Mouse (Mus musculus) thymus, postnatal 4 days (tissue): ENCODE results near the gene Rbbp9.

Experiments used
- DNase-seq: peaks from one replicate; pipeline ENCODE4 v3.0.0; 2021

Rbbp9 gene

GRCm38 (mm10) chr2:144550529-144550928 lies at the start of gene Rbbp9:
Rbbp9 (minus strand) TSS chr2:144550869.
- peak; percentile 62 for DNase-seq

- DNase-seq: peak; percentile 93
Observed at GRCm38 (mm10) chr2:144599831-144600687, 49.4 kb upstream of the Rbbp9 start, which contains the start of gene Dtd1. Dtd1 (plus strand) TSS chr2:144599897.

GRCm38 (mm10) chr2:144598006-144598405 lies 47.3 kb upstream of the Rbbp9 start:
- DNase-seq: no peak

GRCm38 (mm10) chr2:144593951-144594651 lies 43.4 kb upstream of the Rbbp9 start, which contains the start of gene Smim26:
Smim26 (plus strand) TSS chr2:144594054.
- DNase-seq: peak; percentile 82

- peak; percentile 12 for DNase-seq
Observed at GRCm38 (mm10) chr2:144593036-144593435, 42.4 kb upstream of the Rbbp9 start.

GRCm38 (mm10) chr2:144588723-144589122 lies 38.1 kb upstream of the Rbbp9 start:
- DNase-seq: no peak

- peak; percentile 94 for DNase-seq
Observed at GRCm38 (mm10) chr2:144555820-144556552, 5.3 kb upstream of the Rbbp9 start, which contains the start of gene Sec23b. Sec23b (plus strand) TSS chr2:144556229.

- DNase-seq: no peak
Observed at GRCm38 (mm10) chr2:144555286-144555819, 4.7 kb upstream of the Rbbp9 start.

GRCm38 (mm10) chr2:144553905-144554304 lies 3.2 kb upstream of the Rbbp9 start:
- no peak for DNase-seq

GRCm38 (mm10) chr2:144547559-144547958 lies 3.1 kb downstream of the Rbbp9 start:
- no peak for DNase-seq

- DNase-seq: no peak
Observed at GRCm38 (mm10) chr2:144545481-144545880, 5.2 kb downstream of the Rbbp9 start.

GRCm38 (mm10) chr2:144545061-144545460 lies 5.6 kb downstream of the Rbbp9 start:
- no peak for DNase-seq

GRCm38 (mm10) chr2:144544630-144545029 lies 6.0 kb downstream of the Rbbp9 start:
- DNase-seq: no peak

GRCm38 (mm10) chr2:144543670-144544069 lies 7.0 kb downstream of the Rbbp9 start:
- DNase-seq: no peak

- DNase-seq: peak; percentile 13
Observed at GRCm38 (mm10) chr2:144541246-144541645, 9.4 kb downstream of the Rbbp9 start.

GRCm38 (mm10) chr2:144537123-144537522 lies 13.5 kb downstream of the Rbbp9 start:
- no peak for DNase-seq

GRCm38 (mm10) chr2:144527821-144528174 lies 22.9 kb downstream of the Rbbp9 start:
- DNase-seq: no peak

GRCm38 (mm10) chr2:144526981-144527820 lies 23.5 kb downstream of the Rbbp9 start, which contains the start of the genes Dzank1 and Polr3f:
Dzank1 (minus strand) TSS chr2:144527414.
Polr3f (plus strand) TSS chr2:144527718.
- peak; percentile 97 for DNase-seq

- DNase-seq: no peak
Observed at GRCm38 (mm10) chr2:144525856-144526255, 24.8 kb downstream of the Rbbp9 start.

- no peak for DNase-seq
Observed at GRCm38 (mm10) chr2:144519772-144520171, 30.9 kb downstream of the Rbbp9 start.

- no peak for DNase-seq
Observed at GRCm38 (mm10) chr2:144514619-144515018, 36.0 kb downstream of the Rbbp9 start.

GRCm38 (mm10) chr2:144502134-144502533 lies 48.5 kb downstream of the Rbbp9 start:
- DNase-seq: no peak
